19 mouse cellular contexts compared by ENCODE assay signal in genomic region chr15:7723202-7723721, GRCm38 (mm10).
"Had no signal": no experiment of that assay in that cellular context is flagged by ENCODE, and none has a peak within 500 bp of the region (broad histone marks: within the 10 kb centered on the region; RNA-seq: fewer than 3 reads in every experiment).

No protein-coding gene starts in this region.

- H3K9ac ChIP-seq: kidney, embryonic 15.5 days; liver, embryonic 13.5 days; lung, embryonic 14.5 days; midbrain, embryonic 12.5 days; midbrain, embryonic 15.5 days; neural tube, embryonic 12.5 days; neural tube, embryonic 15.5 days had no signal

- H3K36me3 ChIP-seq: kidney, embryonic 15.5 days; liver, embryonic 13.5 days; midbrain, embryonic 12.5 days; midbrain, embryonic 15.5 days; neural tube, embryonic 12.5 days; neural tube, embryonic 15.5 days had no signal

- H3K27me3 ChIP-seq: kidney, embryonic 15.5 days; liver, embryonic 13.5 days; midbrain, embryonic 12.5 days; midbrain, embryonic 15.5 days; neural tube, embryonic 12.5 days; neural tube, embryonic 15.5 days had no signal

- ATAC-seq: lung, postnatal 0 days; midbrain, embryonic 15.5 days had no signal

- H3K4me2 ChIP-seq: kidney, embryonic 15.5 days; liver, embryonic 13.5 days; lung, embryonic 14.5 days; midbrain, embryonic 12.5 days; midbrain, embryonic 15.5 days; neural tube, embryonic 12.5 days; neural tube, embryonic 15.5 days had no signal

- DNase-seq: kidney, adult 11 months; kidney, adult 8-10 months; kidney, postnatal 10 days; kidney, postnatal 36 days; left cerebral cortex, postnatal 4 days; liver, embryonic 13.5 days; lung, embryonic 14.5 days; right cerebral cortex, adult 18-20 months; right cerebral cortex, postnatal 25 days; spleen, adult 18-20 months; thymus, adult 18-20 months; thymus, postnatal 4 days had no signal

- H3K27ac ChIP-seq: kidney, embryonic 15.5 days; liver, embryonic 13.5 days; macrophage; midbrain, embryonic 12.5 days; midbrain, embryonic 15.5 days; neural tube, embryonic 12.5 days; neural tube, embryonic 15.5 days had no signal

- H3K4me3 ChIP-seq: kidney, embryonic 15.5 days; liver, embryonic 13.5 days; midbrain, embryonic 12.5 days; midbrain, embryonic 15.5 days; neural tube, embryonic 12.5 days; neural tube, embryonic 15.5 days had no signal

- H3K9me3 ChIP-seq: kidney, embryonic 15.5 days; liver, embryonic 13.5 days; midbrain, embryonic 12.5 days; midbrain, embryonic 15.5 days; neural tube, embryonic 12.5 days; neural tube, embryonic 15.5 days had no signal

- H3K4me1 ChIP-seq: kidney, embryonic 15.5 days; liver, embryonic 13.5 days; midbrain, embryonic 12.5 days; midbrain, embryonic 15.5 days; neural tube, embryonic 12.5 days; neural tube, embryonic 15.5 days had no signal
